Mouse (Mus musculus): ENCODE data around the gene Id3. TPM values are rescaled to one million over a fixed set of nuclear protein-coding genes. Genes with fewer than 3 reads are reported as not detected.

Gene Id3
- total RNA-seq, 1 experiment = 126 TPM

GRCm38 (mm10) chr4:136149734-136150133, 6.4 kb downstream of the Id3 start:
- Histone ChIP-seq H3K36me3 (ENCODE audit: control insufficient read depth, insufficient read depth, low read length, poor library complexity, severe bottlenecking) (no peaks in the 10 kb centered on the region; the same call in 1 of the 2 replicates), H3K27ac (ENCODE audit: insufficient read depth, low read depth, low read length, poor library complexity, severe bottlenecking) (no peak overlapping the region), H3K4me1 (ENCODE audit: control insufficient read depth in 2 of 2, insufficient read depth in 2 of 2, low read length in 2 of 2, poor library complexity in 1 of 2) (peaks cover 3 to 9% of the 10 kb centered on the region in 2 experiments; a peak in 3 of 4 replicates), H3K4me3 (ENCODE audit: insufficient read depth in 1 of 2, low read depth in 1 of 2, low read length in 2 of 2, poor library complexity in 1 of 2, severe bottlenecking in 1 of 2) (no peak overlapping the region), H3K9me3 (ENCODE audit: control insufficient read depth, insufficient read depth, low read depth, low read length) (no peaks in the 10 kb centered on the region), H3K9ac (ENCODE audit: insufficient read depth, low read depth, low read length, poor library complexity, severe bottlenecking) (no peak overlapping the region)
- in situ Hi-C loops (cut with MboI; ENCODE audit: low sequenced_read_pairs in 2 of 2, unreplicated experiment in 2 of 2) = loop anchor here in 1 of 2 experiments (10.0 kb wide), 1 partner anchor 85 kb away; no protein-coding TSS in a partner anchor
- 0 out of 2 replicates have a peak, but pooled peaks have one; percentile 53 for TF ChIP-seq ZC3H11A (IDR thresholded peaks at IDR 0.05; ENCODE audit: borderline replicate concordance, low read depth, low read length)
- no peak for TF ChIP-seq ZNF384 (IDR thresholded peaks at IDR 0.05; ENCODE audit: low read depth, low read length)
- TF ChIP-seq MAFK (IDR thresholded peaks at IDR 0.05; ENCODE audit: insufficient read depth, low read depth, low read length) = no peak
- no peak for TF ChIP-seq HCFC1 (IDR thresholded peaks at IDR 0.05; ENCODE audit: borderline replicate concordance, insufficient read depth, low read length)
- no peak for DNase-seq (ENCODE audit: low read depth, low spot score)

GRCm38 (mm10) chr4:136150596-136150995, 7.3 kb downstream of the Id3 start:
- no peak for TF ChIP-seq ZC3H11A (IDR thresholded peaks at IDR 0.05; ENCODE audit: borderline replicate concordance, low read depth, low read length)
- no peak for TF ChIP-seq CHD2 (IDR thresholded peaks at IDR 0.05; ENCODE audit: low read depth, low read length)
- no peak for TF ChIP-seq ZNF384 (IDR thresholded peaks at IDR 0.05; ENCODE audit: low read depth, low read length)
- TF ChIP-seq HCFC1 (IDR thresholded peaks at IDR 0.05; ENCODE audit: borderline replicate concordance, insufficient read depth, low read length) = no peak
- TF ChIP-seq MAFK (IDR thresholded peaks at IDR 0.05; ENCODE audit: insufficient read depth, low read depth, low read length) = no peak
- H3K27ac ChIP-seq (ENCODE audit: insufficient read depth, low read depth, low read length, poor library complexity, severe bottlenecking) = no peak overlapping the region
- H3K9ac ChIP-seq (ENCODE audit: insufficient read depth, low read depth, low read length, poor library complexity, severe bottlenecking) = no peak overlapping the region
- H3K9me3 ChIP-seq (ENCODE audit: control insufficient read depth, insufficient read depth, low read depth, low read length) = no peaks in the 10 kb centered on the region
- peaks cover 0 to 9% of the 10 kb centered on the region in 2 experiments; a peak in 2 of 4 replicates for H3K4me1 ChIP-seq (ENCODE audit: control insufficient read depth in 2 of 2, insufficient read depth in 2 of 2, low read length in 2 of 2, poor library complexity in 1 of 2)
- in situ Hi-C loops (cut with MboI; ENCODE audit: low sequenced_read_pairs in 2 of 2, unreplicated experiment in 2 of 2) = loop anchor here in 1 of 2 experiments (10.0 kb wide), 1 partner anchor 86 kb away; no protein-coding TSS in a partner anchor
- no peak for DNase-seq (ENCODE audit: low read depth, low spot score)
- no peaks in the 10 kb centered on the region; the same call in 1 of the 2 replicates for H3K36me3 ChIP-seq (ENCODE audit: control insufficient read depth, insufficient read depth, low read length, poor library complexity, severe bottlenecking)
- no peak overlapping the region for H3K4me3 ChIP-seq (ENCODE audit: insufficient read depth in 1 of 2, low read depth in 1 of 2, low read length in 2 of 2, poor library complexity in 1 of 2, severe bottlenecking in 1 of 2)

- DNase-seq (ENCODE audit: low read depth, low spot score) = no peak
- TF ChIP-seq HCFC1 (IDR thresholded peaks at IDR 0.05; ENCODE audit: borderline replicate concordance, insufficient read depth, low read length) (no peak), MAFK (IDR thresholded peaks at IDR 0.05; ENCODE audit: insufficient read depth, low read depth, low read length) (no peak), ZNF384 (IDR thresholded peaks at IDR 0.05; ENCODE audit: low read depth, low read length) (no peak), CHD2 (IDR thresholded peaks at IDR 0.05; ENCODE audit: low read depth, low read length) (no peak), ZC3H11A (IDR thresholded peaks at IDR 0.05; ENCODE audit: borderline replicate concordance, low read depth, low read length) (no peak)
- Histone ChIP-seq H3K27ac (ENCODE audit: insufficient read depth, low read depth, low read length, poor library complexity, severe bottlenecking) (no peak overlapping the region), H3K9ac (ENCODE audit: insufficient read depth, low read depth, low read length, poor library complexity, severe bottlenecking) (no peak overlapping the region), H3K4me3 (ENCODE audit: insufficient read depth in 1 of 2, low read depth in 1 of 2, low read length in 2 of 2, poor library complexity in 1 of 2, severe bottlenecking in 1 of 2) (no peak overlapping the region), H3K9me3 (ENCODE audit: control insufficient read depth, insufficient read depth, low read depth, low read length) (no peaks in the 10 kb centered on the region), H3K4me1 (ENCODE audit: control insufficient read depth in 2 of 2, insufficient read depth in 2 of 2, low read length in 2 of 2, poor library complexity in 1 of 2) (0 out of 4 replicates have a peak, but pooled peaks cover 0 to 3% of the 10 kb centered on the region in 2 experiments), H3K36me3 (ENCODE audit: control insufficient read depth, insufficient read depth, low read length, poor library complexity, severe bottlenecking) (no peaks in the 10 kb centered on the region)
- in situ Hi-C loops (cut with MboI; ENCODE audit: low sequenced_read_pairs in 2 of 2, unreplicated experiment in 2 of 2) = loop anchor here in 1 of 2 experiments (10.0 kb wide), 1 partner anchor 88 kb away; no protein-coding TSS in a partner anchor
These were observed 9.5 kb downstream of the Id3 start for GRCm38 (mm10) chr4:136152821-136153220.

GRCm38 (mm10) chr4:136154462-136154861, 11.2 kb downstream of the Id3 start:
- Histone ChIP-seq H3K4me3 (ENCODE audit: insufficient read depth in 1 of 2, low read depth in 1 of 2, low read length in 2 of 2, poor library complexity in 1 of 2, severe bottlenecking in 1 of 2) (no peak overlapping the region), H3K27ac (ENCODE audit: insufficient read depth, low read depth, low read length, poor library complexity, severe bottlenecking) (no peak overlapping the region), H3K4me1 (ENCODE audit: control insufficient read depth in 2 of 2, insufficient read depth in 2 of 2, low read length in 2 of 2, poor library complexity in 1 of 2) (no peaks in the 10 kb centered on the region), H3K9me3 (ENCODE audit: control insufficient read depth, insufficient read depth, low read depth, low read length) (no peaks in the 10 kb centered on the region), H3K9ac (ENCODE audit: insufficient read depth, low read depth, low read length, poor library complexity, severe bottlenecking) (no peak overlapping the region), H3K36me3 (ENCODE audit: control insufficient read depth, insufficient read depth, low read length, poor library complexity, severe bottlenecking) (no peaks in the 10 kb centered on the region)
- no peak for DNase-seq (ENCODE audit: low read depth, low spot score)
- TF ChIP-seq MAFK (IDR thresholded peaks at IDR 0.05; ENCODE audit: insufficient read depth, low read depth, low read length) (no peak), HCFC1 (IDR thresholded peaks at IDR 0.05; ENCODE audit: borderline replicate concordance, insufficient read depth, low read length) (no peak), ZC3H11A (IDR thresholded peaks at IDR 0.05; ENCODE audit: borderline replicate concordance, low read depth, low read length) (no peak), CHD2 (IDR thresholded peaks at IDR 0.05; ENCODE audit: low read depth, low read length) (no peak), ZNF384 (IDR thresholded peaks at IDR 0.05; ENCODE audit: low read depth, low read length) (no peak)
- in situ Hi-C loops (cut with MboI; ENCODE audit: low sequenced_read_pairs in 2 of 2, unreplicated experiment in 2 of 2) = loop anchor here in 1 of 2 experiments (10.0 kb wide), 1 partner anchor 90 kb away; no protein-coding TSS in a partner anchor

Data from ES-E14 (cell line).